In genomic region chr6:22097709-22098108, GRCm38 (mm10) we compare ENCODE assay signal across 8 mouse cellular contexts.
DNase-seq lines count a peak whose midpoint lies in the region; ATAC-seq lines count a peak whose summit lies in the region.

No protein-coding gene starts in this region.

- H3K36me3 ChIP-seq in forebrain, embryonic 13.5 days (ENCODE audit: poor library complexity, severe bottlenecking), result no peaks in the 10 kb centered on the region
- no peaks in the 10 kb centered on the region; the same call in 1 of the 2 replicates for H3K36me3 ChIP-seq in forebrain, embryonic 10.5 days (replicated peaks)
- H3K36me3 ChIP-seq in midbrain, embryonic 14.5 days (ENCODE audit: control insufficient read depth, insufficient read depth, low read length), result no peaks in the 10 kb centered on the region

- H3K4me3 ChIP-seq in forebrain, embryonic 13.5 days, result no peak overlapping the region
- H3K4me3 ChIP-seq in forebrain, embryonic 10.5 days, result no peak overlapping the region
- no peak overlapping the region for H3K4me3 ChIP-seq in midbrain, embryonic 14.5 days (replicated peaks; ENCODE audit: low read depth, low read length)

- no peaks in the 10 kb centered on the region for H3K9me3 ChIP-seq in forebrain, embryonic 13.5 days (replicated peaks)
- H3K9me3 ChIP-seq in forebrain, embryonic 10.5 days, result no peaks in the 10 kb centered on the region
- H3K9me3 ChIP-seq in midbrain, embryonic 14.5 days (ENCODE audit: control insufficient read depth, low read length), result no peaks in the 10 kb centered on the region

- peak; percentile 51; the same call in 1 of the 2 replicates for ATAC-seq in forebrain, embryonic 13.5 days
- no peak; the same call in 1 of the 2 replicates for ATAC-seq in midbrain, embryonic 14.5 days (ENCODE audit: low FRiP score, low TSS enrichment)

- no peak overlapping the region for H3K27ac ChIP-seq in forebrain, embryonic 13.5 days
- H3K27ac ChIP-seq in forebrain, embryonic 10.5 days, result no peak overlapping the region
- H3K27ac ChIP-seq in midbrain, embryonic 14.5 days (replicated peaks; ENCODE audit: low read depth, low read length), result no peak overlapping the region

- no peak for DNase-seq in forebrain, embryonic 10.5 days (ENCODE audit: extremely low spot score, low spot score)
- peak; percentile 29 for DNase-seq in ovary, postnatal 14 days (ENCODE audit: low spot score)
- DNase-seq in ovary, postnatal 36 days (ENCODE audit: low spot score), result no peak
- DNase-seq in cerebellum, postnatal 36 days, result peak; percentile 14 to 34
- DNase-seq in kidney, postnatal 14 days, result peak; percentile 36
- DNase-seq in midbrain, embryonic 14.5 days, result peak; percentile 83
- DNase-seq in urinary bladder, postnatal 4 days (ENCODE audit: low spot score in 2 of 2), result no peak

- H3K4me1 ChIP-seq in forebrain, embryonic 13.5 days, result no peaks in the 10 kb centered on the region
- H3K4me1 ChIP-seq in forebrain, embryonic 10.5 days, result no peaks in the 10 kb centered on the region
- H3K4me1 ChIP-seq in midbrain, embryonic 14.5 days (ENCODE audit: control insufficient read depth, insufficient read depth, low read length), result no peaks in the 10 kb centered on the region

- 44% methylated on average over 2 of the region's 2 CpGs for WGBS in forebrain, embryonic 13.5 days
- WGBS in forebrain, embryonic 10.5 days, result 48% methylated on average over 2 of the region's 2 CpGs
- WGBS in midbrain, embryonic 14.5 days, result 46% methylated on average over 2 of the region's 2 CpGs

- no peak overlapping the region for H3K9ac ChIP-seq in forebrain, embryonic 13.5 days
- H3K9ac ChIP-seq in midbrain, embryonic 14.5 days (replicated peaks; ENCODE audit: low read length), result no peak overlapping the region

- H3K27me3 ChIP-seq in forebrain, embryonic 13.5 days, result peaks cover 3% of the 10 kb centered on the region; the same call in 1 of the 2 replicates
- H3K27me3 ChIP-seq in forebrain, embryonic 10.5 days (ENCODE audit: poor library complexity, severe bottlenecking), result peaks cover 7% of the 10 kb centered on the region
- peaks cover 7% of the 10 kb centered on the region; the same call in 1 of the 2 replicates for H3K27me3 ChIP-seq in midbrain, embryonic 14.5 days (ENCODE audit: control insufficient read depth, insufficient read depth, low read length)

- H3K4me2 ChIP-seq in forebrain, embryonic 13.5 days, result no peak overlapping the region
- no peak overlapping the region for H3K4me2 ChIP-seq in midbrain, embryonic 14.5 days (ENCODE audit: low read length)

Comparison
In these comparisons a context has a peak if more than half of its experiments do, and no peak if none do; other contexts are left out.
1. DNase-seq: peak in ovary, postnatal 14 days (single experiment), cerebellum, postnatal 36 days (2 of 2), kidney, postnatal 14 days (single experiment) and midbrain, embryonic 14.5 days (single experiment); none in forebrain, embryonic 10.5 days (single experiment), ovary, postnatal 36 days (single experiment) and urinary bladder, postnatal 4 days (0 of 2).